Mouse (Mus musculus) v-Abl transformed pro-B cells (cell line): Measurements from ENCODE around the gene Grid1.

Experiments
- in situ Hi-C, 2 experiments: fragments of 400-800 bp; cut with MboI; formaldehyde crosslinking; loops; one replicate each; pipeline ENCODE4 v1.15.1; 2025; ENCODE audit not compliant: unreplicated experiment in 2 of 2

The Grid1 gene

GRCm38 (mm10) chr14:34825902-34826301, 6.0 kb downstream of the Grid1 start:
- in situ Hi-C loops, result no loop called here

- in situ Hi-C loops, result no loop called here
Observed at GRCm38 (mm10) chr14:34829831-34830230, 9.9 kb downstream of the Grid1 start.

DNA sequence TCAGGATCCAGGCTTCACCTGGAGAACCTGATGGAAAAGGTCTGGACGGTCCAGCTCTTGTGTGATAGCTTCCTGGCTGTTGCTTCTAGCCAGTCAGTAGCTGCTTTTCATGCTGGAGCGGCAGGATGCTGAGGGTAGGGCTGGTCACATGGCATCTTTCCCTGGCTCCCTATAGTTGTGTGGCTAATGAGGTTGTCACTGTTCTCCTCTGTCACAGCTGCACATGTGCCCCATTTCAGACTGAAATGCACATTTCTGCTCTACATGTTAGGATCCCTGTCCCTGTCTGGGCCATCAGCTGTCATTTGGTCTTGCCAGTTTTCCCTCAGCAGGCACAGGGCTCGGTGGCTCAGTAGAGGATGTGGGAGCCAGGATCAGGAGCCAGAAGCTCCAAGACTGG, 17.2 kb downstream of the Grid1 start:
- in situ Hi-C loops, result no loop called here

GRCm38 (mm10) chr14:34838999-34839398, 19.1 kb downstream of the Grid1 start:
- in situ Hi-C loops, result no loop called here

GRCm38 (mm10) chr14:34839898-34840297, 20.0 kb downstream of the Grid1 start:
- in situ Hi-C loops, result no loop called here

DNA sequence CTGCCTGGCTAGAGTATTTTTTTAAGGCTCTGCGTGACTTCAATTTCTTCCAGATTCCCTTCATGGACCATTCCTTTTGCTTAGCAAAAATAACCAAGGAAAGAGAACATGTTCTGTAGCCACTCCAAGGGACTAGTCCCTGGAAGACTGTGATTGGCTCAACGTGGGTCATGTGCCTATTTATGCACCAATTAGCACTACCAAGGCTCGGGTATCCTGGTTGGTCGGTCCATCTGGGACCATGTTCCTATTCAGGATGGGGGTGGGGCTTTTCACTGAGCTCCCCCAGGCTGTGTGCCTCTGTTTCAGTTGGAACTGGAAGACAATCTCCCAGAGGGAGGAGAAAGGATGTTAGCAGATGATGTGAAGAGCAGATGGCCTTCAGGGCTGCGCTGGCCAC, 23.7 kb downstream of the Grid1 start:
- in situ Hi-C loops, result no loop called here

DNA sequence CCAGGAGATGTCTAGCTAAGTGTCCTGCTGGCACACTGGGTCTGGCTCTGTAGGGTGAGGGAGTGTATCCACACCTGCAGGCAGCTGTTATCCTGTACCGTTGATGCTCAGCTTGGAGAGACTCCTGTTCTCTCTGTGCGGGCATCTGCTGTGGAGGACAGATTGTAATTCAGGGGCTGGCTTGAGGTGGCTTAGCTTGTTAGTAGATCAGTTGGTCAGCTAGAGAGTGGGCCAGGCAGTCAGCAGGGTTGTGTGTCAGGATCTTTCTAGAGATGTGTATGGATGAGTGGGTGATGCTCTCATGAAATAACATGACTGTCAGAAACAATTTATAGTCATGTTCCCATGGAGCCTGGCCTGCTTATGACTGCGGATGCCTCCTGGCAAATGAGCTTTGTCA, 24.3 kb downstream of the Grid1 start:
- in situ Hi-C loops, result no loop called here

DNA sequence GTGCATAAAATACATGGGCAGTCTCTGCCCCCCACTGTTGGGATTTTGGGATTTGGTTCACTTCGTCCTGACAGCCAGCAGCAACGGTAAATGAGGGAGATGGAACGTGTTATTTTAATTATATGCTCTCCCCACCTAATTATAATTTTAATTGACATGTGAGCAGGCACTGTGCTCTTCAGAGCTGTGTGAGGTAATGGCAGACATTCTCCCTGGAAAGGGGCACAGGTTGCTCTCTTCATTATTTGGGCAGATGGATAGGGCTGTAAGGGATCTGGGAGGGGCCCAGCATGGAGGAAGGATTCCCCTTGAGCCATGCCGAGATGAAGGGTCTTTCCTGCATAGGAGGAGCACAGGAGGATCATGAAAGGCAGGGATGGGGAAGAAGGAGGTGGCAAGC, 26.9 kb downstream of the Grid1 start:
- in situ Hi-C loops, result no loop called here

DNA sequence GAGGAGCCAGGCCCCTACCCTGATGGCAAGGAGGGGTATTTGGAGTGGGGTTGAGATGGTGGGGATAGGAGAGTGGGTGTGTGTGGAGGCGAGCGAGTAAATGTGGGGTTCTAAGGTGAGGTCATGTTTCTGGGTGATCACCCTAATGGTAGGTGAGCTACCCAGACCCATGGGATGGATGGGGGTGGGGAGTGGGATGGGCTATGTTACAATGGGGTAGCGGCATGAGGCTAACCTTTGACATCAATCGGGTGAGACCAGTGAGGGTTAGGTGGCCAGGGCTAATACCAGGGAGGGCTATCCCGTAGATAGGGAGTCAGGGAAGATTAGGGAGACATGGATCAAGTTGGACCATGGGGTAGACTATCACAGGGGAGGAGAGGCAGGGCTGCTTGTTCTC, 27.7 kb downstream of the Grid1 start:
- in situ Hi-C loops, result no loop called here

DNA sequence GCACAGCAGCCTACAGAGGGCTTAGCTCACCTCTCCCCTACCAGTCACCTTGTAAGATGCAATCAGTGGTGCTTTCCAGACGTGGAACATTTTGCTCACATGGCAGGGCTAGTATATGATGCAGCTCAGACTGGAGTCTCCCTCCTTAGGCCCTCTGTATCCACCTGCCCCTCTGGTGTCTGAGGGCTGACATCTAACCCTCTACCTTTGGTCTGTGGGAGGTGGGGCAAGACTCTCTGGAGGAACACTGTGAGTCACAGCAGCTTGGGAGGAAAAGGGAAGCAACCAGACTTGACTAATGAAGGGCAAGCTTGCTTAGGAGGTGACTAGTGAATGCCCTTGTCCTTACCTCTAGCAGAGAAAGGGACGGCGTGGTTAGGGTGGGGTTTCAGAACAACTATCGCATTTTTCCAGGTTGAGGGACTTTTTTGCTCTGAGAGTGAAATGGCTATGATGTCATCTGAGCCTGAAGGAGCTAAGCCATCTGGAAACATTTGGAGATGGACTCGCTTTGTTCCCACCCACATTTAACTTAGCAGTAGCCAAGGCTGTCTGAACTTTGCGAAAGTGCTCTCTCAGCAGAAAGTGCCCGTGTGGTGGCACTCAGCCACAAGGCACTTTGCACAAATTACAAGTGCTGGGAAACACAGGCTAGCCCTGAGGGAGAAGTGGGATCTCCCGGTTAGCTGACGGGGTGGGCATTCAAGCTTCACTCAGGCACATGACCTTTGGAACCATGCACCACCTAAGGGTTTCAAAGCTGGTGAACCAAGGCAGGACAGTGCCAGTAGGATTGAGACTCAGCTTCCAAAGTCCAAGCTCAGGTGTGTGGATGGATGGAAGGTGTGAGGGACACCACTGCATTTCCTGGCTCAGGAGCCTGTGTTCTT, 41.2 kb downstream of the Grid1 start:
- in situ Hi-C loops, result no loop called here

DNA sequence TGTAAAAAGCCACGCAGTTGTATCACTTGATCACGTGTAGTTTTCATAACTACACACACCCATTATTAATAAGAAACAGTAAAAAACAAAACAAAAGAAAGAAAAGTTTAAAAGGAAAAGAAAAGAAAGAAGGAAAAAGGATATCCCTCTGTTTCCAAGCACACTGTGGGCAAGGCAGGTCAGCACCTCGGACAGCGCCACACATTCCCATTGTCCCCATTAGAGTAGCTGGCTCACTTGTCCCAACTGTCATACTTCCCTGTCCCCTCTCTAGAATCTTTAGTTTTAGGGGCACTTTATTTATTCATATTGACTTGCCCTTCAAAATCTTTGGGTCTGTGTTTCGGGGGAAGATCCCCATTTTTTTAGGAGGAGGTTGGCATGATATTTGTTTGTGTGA, 47.4 kb downstream of the Grid1 start:
- in situ Hi-C loops, result no loop called here

DNA sequence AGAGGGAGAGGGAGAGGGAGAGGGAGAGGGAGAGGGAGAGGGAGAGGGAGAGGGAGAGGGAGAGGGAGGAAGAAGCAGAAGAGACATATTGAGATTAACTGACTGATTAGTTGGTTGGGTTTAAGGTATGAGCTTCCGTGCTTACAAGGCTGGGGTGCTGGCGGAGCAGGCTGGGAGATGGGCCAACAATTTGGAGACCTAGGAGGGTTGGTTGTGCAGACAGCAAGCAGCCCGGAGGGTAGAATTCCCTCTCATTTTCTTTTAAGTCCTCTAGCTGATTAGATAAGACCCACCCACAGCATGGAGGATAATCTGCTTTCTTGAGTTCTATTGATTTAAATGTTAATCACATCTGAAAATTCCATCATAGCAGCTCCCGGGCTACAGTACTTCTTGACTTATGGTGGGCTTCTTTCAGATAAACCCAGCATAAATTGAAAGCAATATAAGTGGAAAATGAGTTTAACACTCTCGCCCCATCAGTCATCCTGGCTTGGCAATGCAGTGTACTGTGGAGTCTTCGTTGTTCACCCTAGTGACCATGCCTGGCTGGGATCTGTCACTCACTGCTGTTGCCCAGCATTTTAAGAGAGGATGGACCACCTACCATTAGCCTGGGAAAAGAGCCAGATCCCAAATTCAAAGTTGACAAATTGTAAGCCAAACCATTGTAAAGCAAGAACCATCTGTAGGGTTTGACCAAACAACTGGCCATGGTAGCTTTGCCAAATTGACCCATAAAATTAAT, 48.8 kb downstream of the Grid1 start:
- in situ Hi-C loops, result no loop called here

DNA sequence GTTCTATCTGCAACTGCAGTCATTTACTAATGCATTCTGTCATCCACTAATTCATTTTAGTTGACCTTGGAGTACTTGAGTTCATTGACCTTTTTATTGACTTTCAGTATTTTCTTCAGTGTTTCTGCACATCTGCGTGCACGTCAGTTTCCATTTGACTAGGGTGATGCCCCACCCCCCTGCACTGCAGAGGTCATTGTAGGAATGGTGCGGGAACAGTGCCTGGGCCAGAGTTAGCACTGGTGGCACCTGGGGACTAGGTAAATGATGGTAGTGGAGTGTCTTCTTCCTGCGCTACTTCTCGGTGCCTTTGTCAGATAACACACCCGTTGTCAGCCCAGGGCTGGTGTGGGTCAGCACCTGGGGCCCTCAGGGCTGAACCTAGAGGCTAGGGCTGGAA, 60.1 kb downstream of the Grid1 start:
- in situ Hi-C loops, result no loop called here

DNA sequence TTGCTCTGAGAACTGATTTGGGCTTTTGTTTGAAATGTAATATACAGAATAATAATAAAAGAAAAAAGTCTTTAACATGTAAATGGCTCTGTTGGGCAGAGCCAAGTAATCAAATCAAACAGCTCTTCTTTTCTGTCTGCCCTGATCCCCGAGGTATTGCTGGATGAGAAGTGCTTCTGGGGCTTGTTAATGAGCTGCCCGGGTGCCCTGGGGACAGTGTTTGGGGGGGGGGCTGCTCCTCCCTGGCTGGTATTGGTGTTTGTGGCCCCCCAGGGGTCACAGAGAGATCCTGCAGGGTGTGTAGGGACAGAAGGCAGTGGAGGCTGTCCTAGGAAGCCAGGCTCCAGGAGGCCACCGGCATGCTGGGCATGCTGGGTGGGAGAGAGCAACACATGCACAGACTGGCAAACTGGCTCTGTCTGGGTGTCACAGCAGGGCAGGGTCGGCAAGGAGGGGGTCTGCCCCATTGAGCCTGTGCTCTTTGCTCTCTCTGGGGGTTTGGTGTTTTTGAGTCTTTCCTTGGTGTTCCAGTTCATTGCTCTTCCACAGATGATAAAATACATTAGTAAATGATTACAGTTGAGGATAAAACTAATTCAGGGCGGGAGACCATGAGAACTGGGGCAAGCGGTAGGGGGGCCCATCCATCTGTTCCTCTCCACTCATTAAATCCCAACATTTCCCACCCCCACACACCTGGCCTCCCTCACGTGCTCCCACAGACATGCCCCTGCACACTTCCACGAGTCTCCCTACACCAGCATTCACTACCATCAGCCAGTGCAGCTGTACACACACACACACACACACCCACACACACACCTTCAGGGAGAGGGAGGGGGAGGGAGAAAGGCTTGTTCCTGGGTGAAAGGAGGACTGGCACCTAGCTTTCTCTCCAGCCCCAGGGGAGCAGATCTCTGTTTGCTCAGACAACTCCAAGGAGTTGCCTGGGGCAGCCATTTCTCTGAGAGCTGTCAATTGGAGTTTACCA, 60.8 kb downstream of the Grid1 start:
- in situ Hi-C loops, result no loop called here

GRCm38 (mm10) chr14:34884194-34884593, 64.3 kb downstream of the Grid1 start:
- in situ Hi-C loops, result no loop called here

DNA sequence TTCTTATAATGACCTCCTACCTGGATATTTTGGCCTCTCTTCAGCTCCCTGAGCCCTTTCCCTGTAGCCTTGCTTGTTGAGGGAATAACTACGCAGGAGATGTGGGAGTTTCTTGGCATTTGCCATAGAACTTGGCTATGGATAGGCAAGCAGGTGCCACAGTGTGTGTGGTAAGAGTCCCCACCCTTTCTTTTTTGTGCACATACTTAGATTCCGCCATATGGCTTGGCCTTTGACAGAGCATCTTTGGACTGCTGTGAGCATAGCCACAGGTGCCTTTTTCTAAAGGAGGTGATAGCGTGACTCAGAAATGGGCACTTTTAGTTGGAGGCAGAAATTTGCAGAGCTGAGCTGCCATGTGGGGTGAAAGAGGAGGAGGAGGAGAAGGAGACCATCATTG, 64.7 kb downstream of the Grid1 start:
- in situ Hi-C loops, result no loop called here

GRCm38 (mm10) chr14:34891769-34892532, 72.0 kb downstream of the Grid1 start:
- in situ Hi-C loops, result no loop called here

DNA sequence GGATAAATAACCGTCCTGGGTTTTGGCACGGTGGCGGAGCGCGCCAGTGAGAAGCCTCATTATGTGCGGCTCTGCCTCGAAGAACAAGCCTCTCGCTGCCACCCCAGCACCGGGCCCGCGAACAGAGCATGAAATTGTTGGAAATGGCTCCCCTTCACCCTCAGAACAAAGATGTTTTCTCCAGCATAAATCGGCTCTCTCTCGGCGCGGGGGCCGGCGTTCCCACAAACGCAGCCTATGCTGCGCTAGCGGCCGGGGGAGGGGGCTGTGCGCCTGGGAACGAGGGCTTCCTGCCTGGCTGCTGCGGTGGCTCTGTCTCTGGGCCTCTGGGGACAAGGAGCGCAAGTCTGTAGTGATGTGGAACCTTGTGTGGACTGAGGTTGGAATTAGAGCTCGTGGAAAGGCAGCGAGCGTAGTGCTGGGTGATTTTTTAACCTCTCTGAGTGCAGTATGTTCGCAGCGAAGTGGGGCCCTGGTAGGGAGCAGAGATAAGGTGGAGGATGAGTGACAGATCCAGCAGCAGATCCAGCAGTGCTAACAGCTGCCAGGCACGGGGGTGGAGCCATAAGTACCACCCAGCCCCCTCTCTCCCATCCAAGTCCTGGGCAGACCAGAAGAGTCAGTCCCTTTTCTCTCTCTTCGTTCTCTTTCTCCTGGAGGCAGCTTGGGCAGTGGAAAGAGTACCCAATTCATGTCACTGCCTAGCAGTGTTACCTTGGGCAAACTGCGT, 76.5 kb downstream of the Grid1 start:
- in situ Hi-C loops, result no loop called here

GRCm38 (mm10) chr14:34903854-34904253, 83.9 kb downstream of the Grid1 start:
- in situ Hi-C loops, result no loop called here
